Mouse (Mus musculus) heart, embryonic 14.5 days (tissue): ENCODE results near the gene Bmp10. TPM values are rescaled to one million over a fixed set of nuclear protein-coding genes. Genes with fewer than 3 reads are reported as not detected.

ENCODE experiments used
- ATAC-seq: fragments of 200-750 bp; cut with Nextera tagmentation; 2 replicates; pipeline ENCODE4 v1.8.0; 2017; ENCODE audit warnings: low read depth, moderate TSS enrichment; ENCODE audit not compliant: insufficient number of reproducible peaks, insufficient read depth, low FRiP score
- H3K27ac ChIP-seq, 2 experiments: fragments of 200-500 bp in 1 of 2; fragments of 300-500 bp in 1 of 2; sonication (generic) in 1 of 2; replicated peaks in 1 of 2; 2 replicates each; pipeline ENCODE4 v1.5.1; 2012 to 2014; ENCODE audit warnings: low read depth in 2 of 2, low read length in 2 of 2, control low read depth in 1 of 2, mild to moderate bottlenecking in 1 of 2, mixed read lengths in 1 of 2; ENCODE audit not compliant: control insufficient read depth in 1 of 2, insufficient read depth in 1 of 2
- H3K27me3 ChIP-seq: fragments of 300-500 bp; sonication (generic); 2 replicates; pipeline ENCODE4 v1.6.1; 2014; ENCODE audit warnings: mild to moderate bottlenecking, low read length, control low read depth; ENCODE audit not compliant: control insufficient read depth, insufficient read depth
- H3K36me3 ChIP-seq: fragments of 300-500 bp; sonication (generic); 2 replicates; pipeline ENCODE4 v1.6.1; 2014; ENCODE audit warnings: mild to moderate bottlenecking, control low read depth, low read length, mixed read lengths; ENCODE audit not compliant: control insufficient read depth, insufficient read depth
- H3K4me1 ChIP-seq, 2 experiments: fragments of 200-500 bp in 1 of 2; fragments of 300-500 bp in 1 of 2; sonication (generic) in 1 of 2; 2 replicates each; pipeline ENCODE4 v1.6.1; 2012 to 2014; ENCODE audit warnings: low read length in 2 of 2, control low read depth in 1 of 2, mixed read lengths in 1 of 2; ENCODE audit not compliant: control insufficient read depth in 2 of 2, insufficient read depth in 2 of 2
- H3K4me2 ChIP-seq: fragments of 300-500 bp; sonication (generic); 2 replicates; pipeline ENCODE4 v1.6.1; 2014; ENCODE audit warnings: mild to moderate bottlenecking, low read length
- H3K4me3 ChIP-seq, 2 experiments: fragments of 200-500 bp in 1 of 2; fragments of 300-500 bp in 1 of 2; sonication (generic) in 1 of 2; 2 replicates each; pipeline ENCODE4 v1.5.1; 2012 to 2014; ENCODE audit warnings: low read length in 2 of 2, mild to moderate bottlenecking in 2 of 2, control low read depth in 1 of 2, low read depth in 1 of 2, moderate library complexity in 1 of 2; ENCODE audit not compliant: control insufficient read depth in 1 of 2, insufficient read depth in 1 of 2
- H3K9ac ChIP-seq: fragments of 300-500 bp; sonication (generic); 2 replicates; pipeline ENCODE4 v1.6.1; 2014; ENCODE audit warnings: mild to moderate bottlenecking, low read length
- H3K9me3 ChIP-seq: fragments of 300-500 bp; sonication (generic); 2 replicates; pipeline ENCODE4 v1.6.1; 2016; ENCODE audit warnings: low read length, control low read depth; ENCODE audit not compliant: control insufficient read depth
- WGBS: fragments of 180-500 bp; shearing (Covaris S2); extraction: QIAGEN DNeasy Blood & Tissue Kit; methylation state at CpG from one replicate; pipeline ENCODE4 v1.1.7; 2014; 5-methylcytosine and 5-hydroxymethylcytosine counted together
- polyA plus RNA-seq: library from polyadenylated mRNA; unstranded; fragments of >200 nt; fragmentation: Nextera tagmentation; extraction: Ambion mirVana; gene quantifications from 2 replicates; pipeline ENCODE4 v1.2.1, GENCODE M21; 2014

Gene Bmp10
- polyA plus RNA-seq, 1 experiment from 2014 or later, result 8.3 TPM

- H3K4me1 ChIP-seq, result peaks cover 36 to 39% of the 10 kb centered on the region in 2 experiments
- H3K4me2 ChIP-seq, result peak overlapping the region; percentile 59
- H3K27me3 ChIP-seq, result peaks cover 62% of the 10 kb centered on the region
- H3K36me3 ChIP-seq, result no peaks in the 10 kb centered on the region
- WGBS, result 16% methylated on average over 19 of the region's 19 CpGs
- H3K9ac ChIP-seq, result 0 out of 2 replicates have a peak overlapping the region, but pooled peaks have one; percentile 34
- H3K4me3 ChIP-seq, result no peak overlapping the region
- no peaks in the 10 kb centered on the region for H3K9me3 ChIP-seq
- peak overlapping the region in 1 of 2 experiments; percentile 62; a peak in 1 of 4 replicates for H3K27ac ChIP-seq
- ATAC-seq, result peak; percentile 68; the same call in 1 of the 2 replicates
Measured at GRCm38 (mm10) chr6:87424037-87424816, 4.6 kb upstream of the Bmp10 start.

- Histone ChIP-seq H3K9me3 (no peaks in the 10 kb centered on the region), H3K27me3 (peaks cover 59% of the 10 kb centered on the region), H3K4me2 (no peak overlapping the region), H3K4me3 (no peak overlapping the region), H3K36me3 (no peaks in the 10 kb centered on the region), H3K9ac (no peak overlapping the region), H3K4me1 (peaks cover 29 to 31% of the 10 kb centered on the region in 2 experiments), H3K27ac (no peak overlapping the region)
- WGBS, result 29% methylated on average over 5 of the region's 5 CpGs
- no peak for ATAC-seq
Measured at GRCm38 (mm10) chr6:87426954-87427353, 1.8 kb upstream of the Bmp10 start.

GRCm38 (mm10) chr6:87427616-87428015 is 1.2 kb upstream of the Bmp10 start:
- no peak for ATAC-seq
- no peak overlapping the region for H3K4me3 ChIP-seq
- H3K4me1 ChIP-seq, result peaks cover 23 to 25% of the 10 kb centered on the region in 2 experiments
- WGBS, result 33% methylated on average over 8 of the region's 8 CpGs
- H3K9me3 ChIP-seq, result no peaks in the 10 kb centered on the region
- no peak overlapping the region for H3K9ac ChIP-seq
- H3K36me3 ChIP-seq, result no peaks in the 10 kb centered on the region
- peaks cover 57% of the 10 kb centered on the region for H3K27me3 ChIP-seq
- H3K4me2 ChIP-seq, result 0 out of 2 replicates have a peak overlapping the region, but pooled peaks have one; percentile 3
- peak overlapping the region in 1 of 2 experiments; percentile 63; a peak in 3 of 4 replicates for H3K27ac ChIP-seq

GRCm38 (mm10) chr6:87435791-87436190 is 7.0 kb downstream of the Bmp10 start:
- H3K27me3 ChIP-seq, result peaks cover 41% of the 10 kb centered on the region
- no peak overlapping the region for H3K27ac ChIP-seq
- ATAC-seq, result no peak
- no peak overlapping the region for H3K4me3 ChIP-seq
- H3K9ac ChIP-seq, result no peak overlapping the region
- no peaks in the 10 kb centered on the region for H3K9me3 ChIP-seq
- 85% methylated on average over 3 of the region's 3 CpGs for WGBS
- H3K36me3 ChIP-seq, result no peaks in the 10 kb centered on the region
- H3K4me2 ChIP-seq, result no peak overlapping the region
- peaks cover 5 to 24% of the 10 kb centered on the region in 2 experiments for H3K4me1 ChIP-seq

GRCm38 (mm10) chr6:87436745-87437144 is 8.0 kb downstream of the Bmp10 start:
- H3K36me3 ChIP-seq, result no peaks in the 10 kb centered on the region
- no peak overlapping the region for H3K4me3 ChIP-seq
- H3K9ac ChIP-seq, result no peak overlapping the region
- peak overlapping the region; percentile 3 to 55; a peak in 3 of 4 replicates for H3K27ac ChIP-seq
- H3K27me3 ChIP-seq, result peaks cover 35% of the 10 kb centered on the region
- ATAC-seq, result no peak; the same call in 1 of the 2 replicates
- H3K4me1 ChIP-seq, result peaks cover 10 to 32% of the 10 kb centered on the region in 2 experiments
- WGBS, result 30% methylated on average over 8 of the region's 8 CpGs
- no peaks in the 10 kb centered on the region for H3K9me3 ChIP-seq
- H3K4me2 ChIP-seq, result peak overlapping the region; percentile 47

GRCm38 (mm10) chr6:87443253-87443652 is 14.5 kb downstream of the Bmp10 start:
- WGBS, result 15% methylated on average over 11 of the region's 11 CpGs
- Histone ChIP-seq H3K9me3 (no peaks in the 10 kb centered on the region), H3K27ac (peak overlapping the region in 1 of 2 experiments; percentile 20; a peak in 1 of 4 replicates), H3K4me1 (peaks cover 16 to 30% of the 10 kb centered on the region in 2 experiments), H3K27me3 (peaks cover 48% of the 10 kb centered on the region), H3K9ac (no peak overlapping the region), H3K4me2 (peak overlapping the region; percentile 35; the same call in 1 of the 2 replicates), H3K4me3 (no peak overlapping the region), H3K36me3 (no peaks in the 10 kb centered on the region)
- ATAC-seq, result no peak

GRCm38 (mm10) chr6:87445222-87445621 is 16.4 kb downstream of the Bmp10 start:
- Histone ChIP-seq H3K9ac (no peak overlapping the region), H3K27me3 (peaks cover 54% of the 10 kb centered on the region)
- no peak for ATAC-seq

More at GRCm38 (mm10) chr6:87445222-87445621, 16.4 kb downstream of the Bmp10 start:
- no peaks in the 10 kb centered on the region for H3K36me3 ChIP-seq
- H3K9me3 ChIP-seq, result no peaks in the 10 kb centered on the region
- H3K4me3 ChIP-seq, result no peak overlapping the region
- no peak overlapping the region for H3K4me2 ChIP-seq
- 56% methylated on average over 7 of the region's 7 CpGs for WGBS
- H3K4me1 ChIP-seq, result peaks cover 23 to 45% of the 10 kb centered on the region in 2 experiments
- no peak overlapping the region for H3K27ac ChIP-seq
